Mouse (Mus musculus) liver, adult 2 months (tissue): ENCODE measurements around the gene Paqr7.

Source experiments
- CTCF ChIP-seq: fragments of 200-500 bp; IDR thresholded peaks from 2 replicates; pipeline ENCODE4 v1.5.1; 2011; ENCODE audit warnings: low read depth, low read length, control low read depth
- POLR2A ChIP-seq: fragments of 200-500 bp; IDR thresholded peaks from 2 replicates; pipeline ENCODE4 v1.6.1; 2011; ENCODE audit warnings: low read length, control low read depth; ENCODE audit not compliant: insufficient read depth; ENCODE audit errors: extremely low read depth

GRCm38 (mm10) chr4:134517719-134518118 lies 21.2 kb downstream of the Paqr7 start:
- no peak for TF ChIP-seq CTCF
- no peak for TF ChIP-seq POLR2A
